In genomic region chr1:106687435-106688160, GRCm38 (mm10) we compare ENCODE assay signal across 11 mouse cellular contexts. TPM values are rescaled to one million over a fixed set of nuclear protein-coding genes. Genes with fewer than 3 reads are reported as not detected.
DNase-seq lines count a peak whose midpoint lies in the region; ATAC-seq and TF ChIP-seq lines count a peak whose summit lies in the region.
"Had no signal": no experiment of that assay in that cellular context is flagged by ENCODE, and none has a peak within 500 bp of the region (broad histone marks: within the 10 kb centered on the region; RNA-seq: fewer than 3 reads in every experiment).

No protein-coding gene starts in this region.

- no peak for DNase-seq in left cerebral cortex, adult 2 months (ENCODE audit: extremely low spot score in 1 of 2, low spot score in 2 of 2)
- DNase-seq in left cerebral cortex, postnatal 4 days, result no peak
- peak; percentile 68 to 78 for DNase-seq in kidney, adult 8-10 months
- peak; percentile 24 to 45 for DNase-seq in thymus, adult 18-20 months
- DNase-seq in lung, adult 18-20 months, result no peak
- DNase-seq in liver, result no peak
- DNase-seq: layer of hippocampus, adult 9-11 months had no signal

- WGBS in intestine, embryonic 15.5 days, result 87% methylated on average over 18 of the region's 18 CpGs

- intact Hi-C loops in left cerebral cortex, adult 2 months (cut with DNase I), result no loop called here
- intact Hi-C loops in left cerebral cortex, postnatal 4 days (cut with DNase I), result no loop called here

- no peaks in the 10 kb centered on the region for H3K27me3 ChIP-seq in intestine, embryonic 15.5 days (replicated peaks)
- H3K27me3 ChIP-seq: embryonic facial prominence, embryonic 12.5 days had no signal

- no peaks in the 10 kb centered on the region for H3K4me1 ChIP-seq in intestine, embryonic 15.5 days (replicated peaks)
- H3K4me1 ChIP-seq: embryonic facial prominence, embryonic 12.5 days had no signal

- H3K4me3 ChIP-seq in left cerebral cortex, adult 2 months, result 0 out of 2 replicates have a peak overlapping the region, but pooled peaks have one; percentile 7
- H3K4me3 ChIP-seq in intestine, embryonic 15.5 days (replicated peaks), result no peak overlapping the region
- H3K4me3 ChIP-seq: embryonic facial prominence, embryonic 12.5 days had no signal

- peak overlapping the region; percentile 38 for H3K27ac ChIP-seq in left cerebral cortex, adult 2 months
- no peak overlapping the region for H3K27ac ChIP-seq in intestine, embryonic 15.5 days
- H3K27ac ChIP-seq: embryonic facial prominence, embryonic 12.5 days; liver, embryonic 14.5 days had no signal

- no peak overlapping the region for H3K4me2 ChIP-seq in intestine, embryonic 15.5 days (replicated peaks)
- H3K4me2 ChIP-seq: embryonic facial prominence, embryonic 12.5 days had no signal

- no peaks in the 10 kb centered on the region; the same call in 1 of the 2 replicates for H3K36me3 ChIP-seq in intestine, embryonic 15.5 days
- H3K36me3 ChIP-seq: embryonic facial prominence, embryonic 12.5 days had no signal

- H3K9ac ChIP-seq in intestine, embryonic 15.5 days, result no peak overlapping the region
- H3K9ac ChIP-seq: embryonic facial prominence, embryonic 12.5 days; liver, embryonic 14.5 days had no signal

- no peaks in the 10 kb centered on the region for H3K9me3 ChIP-seq in intestine, embryonic 15.5 days
- H3K9me3 ChIP-seq: embryonic facial prominence, embryonic 12.5 days had no signal

- no peak for TF ChIP-seq CTCF in left cerebral cortex, adult 2 months (IDR thresholded peaks at IDR 0.05)

- ATAC-seq in common myeloid progenitor, adult 5-6 weeks (replicated peaks; ENCODE audit: low read depth, poor library complexity, severe bottlenecking), result peak; percentile 38
- ATAC-seq in intestine, embryonic 15.5 days, result no peak

RNA-seq across cellular contexts. Expression of gene Bcl2, which starts 26.5 kb away (rescaled TPM):
- 10 to 100 TPM; 14.5 to 17.5 TPM for total RNA-seq in left cerebral cortex, adult 2 months (2021)
- 10 to 100 TPM; 13.9 to 15.7 TPM for total RNA-seq in left cerebral cortex, postnatal 4 days (2021)
- 59.3 and 66.0 TPM in 2 replicates for total RNA-seq in common myeloid progenitor, adult 5-6 weeks (2017)
- 13.2 and 13.9 TPM in 2 replicates for polyA plus RNA-seq in intestine, embryonic 15.5 days (2015; fragmentation: Nextera tagmentation; extraction: Ambion mirVana)

Comparison
In these comparisons a context has a peak if more than half of its experiments do, and no peak if none do; other contexts are left out.
1. DNase-seq: peak in kidney, adult 8-10 months (2 of 2) and thymus, adult 18-20 months (2 of 2); none in left cerebral cortex, adult 2 months (0 of 2), left cerebral cortex, postnatal 4 days (single experiment), lung, adult 18-20 months (0 of 2) and liver (single experiment).